Mouse (Mus musculus): ENCODE results near the gene Yif1a.

GRCm38 (mm10) chr19:5082005-5082404 is 6.3 kb upstream of the Yif1a start:
- no peak for TF ChIP-seq CTCF (IDR thresholded peaks at IDR 0.05; ENCODE audit: borderline replicate concordance, insufficient read depth, low read length)
- no peak for TF ChIP-seq POLR2A (IDR thresholded peaks at IDR 0.05; ENCODE audit: low read depth, low read length)

Data from embryonic fibroblast, embryonic 13.5 days (primary cell).